Mouse (Mus musculus) forebrain, embryonic 10.5 days (tissue): ENCODE data around the gene Fam155a. TPM values are rescaled to one million over a fixed set of nuclear protein-coding genes. Genes with fewer than 3 reads are reported as not detected.

Experiments
- DNase-seq: peaks from one replicate; pipeline ENCODE4 v3.0.0-alpha.2; 2017; ENCODE audit warnings: low spot score; ENCODE audit errors: extremely low spot score
- H3K27ac ChIP-seq: fragments of 300-500 bp; sonication (generic); 2 replicates; pipeline ENCODE4 v1.5.1; 2016; ENCODE audit warnings: mild to moderate bottlenecking
- H3K27me3 ChIP-seq: fragments of 300-500 bp; sonication (generic); 2 replicates; pipeline ENCODE4 v1.6.1; 2016; ENCODE audit warnings: mild to moderate bottlenecking; ENCODE audit not compliant: poor library complexity, severe bottlenecking
- H3K36me3 ChIP-seq: fragments of 300-500 bp; sonication (generic); replicated peaks from 2 replicates; pipeline ENCODE4 v1.6.1; 2016; ENCODE audit warnings: mild to moderate bottlenecking, moderate library complexity
- H3K4me1 ChIP-seq: fragments of 300-500 bp; sonication (generic); 2 replicates; pipeline ENCODE4 v1.6.1; 2016
- H3K4me3 ChIP-seq: fragments of 300-500 bp; sonication (generic); 2 replicates; pipeline ENCODE4 v1.5.1; 2016; ENCODE audit warnings: mild to moderate bottlenecking, moderate library complexity
- H3K9me3 ChIP-seq: fragments of 300-500 bp; sonication (generic); 2 replicates; pipeline ENCODE4 v1.6.1; 2016; ENCODE audit warnings: mild to moderate bottlenecking, moderate library complexity
- WGBS: fragments of 180-500 bp; shearing (Covaris S2); methylation state at CpG from one replicate; pipeline ENCODE4 v1.1.7; 2016; 5-methylcytosine and 5-hydroxymethylcytosine counted together
- polyA plus RNA-seq: library from polyadenylated mRNA; unstranded; fragments of >200 nt; fragmentation: Nextera tagmentation; extraction: Ambion mirVana; gene quantifications from 2 replicates; pipeline ENCODE4 v1.2.1, GENCODE M21; 2016

Fam155a gene
- polyA plus RNA-seq, 1 experiment from 2014 or later = 0.53 TPM

GRCm38 (mm10) chr8:9638162-9638561, 132.8 kb downstream of the Fam155a start:
- no peak overlapping the region for H3K4me3 ChIP-seq
- no peaks in the 10 kb centered on the region for H3K36me3 ChIP-seq
- no peaks in the 10 kb centered on the region for H3K4me1 ChIP-seq
- H3K9me3 ChIP-seq = no peaks in the 10 kb centered on the region
- no peak overlapping the region for H3K27ac ChIP-seq
- no peak for DNase-seq
- WGBS = 83% methylated on average over 2 of the region's 2 CpGs
- H3K27me3 ChIP-seq = no peaks in the 10 kb centered on the region

DNA sequence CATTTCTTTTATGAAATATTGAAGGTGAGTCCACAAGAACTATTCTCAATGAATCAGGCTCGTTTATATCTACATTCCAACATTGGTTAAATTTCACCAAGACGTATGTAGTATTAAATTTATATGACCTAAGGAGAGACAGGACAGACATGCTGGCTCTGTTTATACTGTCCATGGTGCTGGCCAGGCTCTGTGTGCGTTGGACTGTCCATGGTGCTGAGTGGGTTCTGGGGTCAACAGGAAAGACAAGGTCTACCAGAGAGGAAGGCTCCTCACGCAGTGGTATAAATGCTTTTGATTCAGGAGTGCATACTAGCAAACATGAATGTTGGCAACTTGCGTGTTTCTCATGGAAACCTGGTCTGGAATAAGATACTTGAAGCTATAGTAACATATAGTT, 135.7 kb downstream of the Fam155a start:
- 80% methylated on average over 5 of the region's 5 CpGs for WGBS
- no peaks in the 10 kb centered on the region for H3K4me1 ChIP-seq
- DNase-seq = no peak
- H3K36me3 ChIP-seq = no peaks in the 10 kb centered on the region
- no peaks in the 10 kb centered on the region for H3K9me3 ChIP-seq
- H3K27me3 ChIP-seq = no peaks in the 10 kb centered on the region
- H3K27ac ChIP-seq = no peak overlapping the region
- H3K4me3 ChIP-seq = no peak overlapping the region

GRCm38 (mm10) chr8:9607086-9607701, 163.8 kb downstream of the Fam155a start:
- Histone ChIP-seq H3K4me1 (no peaks in the 10 kb centered on the region), H3K36me3 (no peaks in the 10 kb centered on the region), H3K27me3 (no peaks in the 10 kb centered on the region), H3K4me3 (no peak overlapping the region), H3K9me3 (no peaks in the 10 kb centered on the region), H3K27ac (no peak overlapping the region)
- 89% methylated on average over 6 of the region's 6 CpGs for WGBS
- no peak for DNase-seq

DNA sequence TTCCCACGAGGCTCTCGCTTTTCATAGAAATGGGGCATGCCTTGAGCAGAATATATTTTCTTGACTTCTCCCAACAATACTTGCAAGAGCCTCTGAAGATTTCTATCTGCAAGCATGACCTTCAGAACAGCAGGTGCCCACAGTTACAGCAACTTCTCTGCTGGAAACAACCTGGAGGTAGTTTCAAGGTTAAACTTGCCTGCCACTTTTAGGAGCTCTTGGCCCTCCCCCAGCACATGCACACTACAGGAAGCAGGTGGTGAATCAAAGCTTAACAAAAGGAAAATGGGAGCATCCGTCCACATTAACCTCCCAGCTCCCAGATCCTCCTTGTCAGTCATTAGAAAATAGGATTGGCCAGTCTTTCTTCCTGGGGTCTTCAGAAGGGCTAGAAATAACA, 175.0 kb downstream of the Fam155a start:
- WGBS = 70% methylated on average over 3 of the region's 3 CpGs
- Histone ChIP-seq H3K4me3 (no peak overlapping the region), H3K36me3 (no peaks in the 10 kb centered on the region), H3K27ac (no peak overlapping the region), H3K27me3 (no peaks in the 10 kb centered on the region), H3K4me1 (no peaks in the 10 kb centered on the region), H3K9me3 (no peaks in the 10 kb centered on the region)
- no peak for DNase-seq

DNA sequence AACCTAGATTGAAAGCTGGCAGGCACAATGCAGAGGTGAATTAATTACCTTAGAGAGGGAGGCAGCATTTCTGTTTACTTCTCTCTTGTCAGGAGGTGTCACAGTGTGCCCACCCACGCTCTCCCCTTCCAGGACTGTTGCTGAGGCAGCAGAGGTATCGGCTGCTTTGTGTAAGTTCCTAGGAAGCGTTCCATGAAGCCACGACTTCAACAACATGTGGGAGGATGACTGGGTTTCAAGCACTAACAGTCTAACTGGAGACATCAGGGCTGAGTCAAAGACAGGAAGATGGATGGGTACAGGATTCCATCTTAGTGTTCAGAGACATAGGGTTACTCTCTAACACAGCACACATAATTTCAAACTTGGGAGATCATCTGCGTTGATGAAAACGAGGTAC, 189.1 kb downstream of the Fam155a start:
- Histone ChIP-seq H3K4me3 (no peak overlapping the region), H3K36me3 (no peaks in the 10 kb centered on the region), H3K9me3 (no peaks in the 10 kb centered on the region), H3K4me1 (no peaks in the 10 kb centered on the region), H3K27ac (no peak overlapping the region), H3K27me3 (no peaks in the 10 kb centered on the region)
- 89% methylated on average over 6 of the region's 6 CpGs for WGBS
- DNase-seq = no peak

DNA sequence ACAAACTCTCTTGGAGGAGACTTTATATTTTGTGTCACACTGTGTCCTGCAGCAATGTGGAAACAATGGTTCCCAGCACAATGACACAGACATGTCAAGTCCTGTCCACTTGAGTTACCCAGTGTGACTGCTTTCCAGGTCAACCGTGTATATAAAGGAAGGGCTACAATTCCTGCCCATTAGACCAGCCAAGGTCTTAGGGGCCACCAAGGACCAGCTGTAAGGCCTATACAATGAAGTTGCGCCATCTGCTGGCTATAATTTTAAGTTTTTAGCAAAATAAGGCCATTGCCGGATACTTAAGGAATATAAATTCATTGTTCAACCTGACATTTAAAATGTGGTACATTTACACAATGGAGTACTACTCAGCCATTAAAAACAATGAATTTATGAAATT, 190.8 kb downstream of the Fam155a start:
- no peak for DNase-seq
- Histone ChIP-seq H3K4me1 (no peaks in the 10 kb centered on the region), H3K27me3 (no peaks in the 10 kb centered on the region), H3K36me3 (no peaks in the 10 kb centered on the region), H3K27ac (no peak overlapping the region), H3K9me3 (no peaks in the 10 kb centered on the region), H3K4me3 (no peak overlapping the region)
- 27% methylated on average over 3 of the region's 3 CpGs for WGBS

- DNase-seq = no peak
- no peaks in the 10 kb centered on the region for H3K36me3 ChIP-seq
- WGBS = 86% methylated on average over 2 of the region's 2 CpGs
- H3K9me3 ChIP-seq = no peaks in the 10 kb centered on the region
- no peak overlapping the region for H3K27ac ChIP-seq
- no peaks in the 10 kb centered on the region for H3K4me1 ChIP-seq
- no peak overlapping the region for H3K4me3 ChIP-seq
- no peaks in the 10 kb centered on the region for H3K27me3 ChIP-seq
Observed at GRCm38 (mm10) chr8:9571977-9572376, 199.0 kb downstream of the Fam155a start.

DNA sequence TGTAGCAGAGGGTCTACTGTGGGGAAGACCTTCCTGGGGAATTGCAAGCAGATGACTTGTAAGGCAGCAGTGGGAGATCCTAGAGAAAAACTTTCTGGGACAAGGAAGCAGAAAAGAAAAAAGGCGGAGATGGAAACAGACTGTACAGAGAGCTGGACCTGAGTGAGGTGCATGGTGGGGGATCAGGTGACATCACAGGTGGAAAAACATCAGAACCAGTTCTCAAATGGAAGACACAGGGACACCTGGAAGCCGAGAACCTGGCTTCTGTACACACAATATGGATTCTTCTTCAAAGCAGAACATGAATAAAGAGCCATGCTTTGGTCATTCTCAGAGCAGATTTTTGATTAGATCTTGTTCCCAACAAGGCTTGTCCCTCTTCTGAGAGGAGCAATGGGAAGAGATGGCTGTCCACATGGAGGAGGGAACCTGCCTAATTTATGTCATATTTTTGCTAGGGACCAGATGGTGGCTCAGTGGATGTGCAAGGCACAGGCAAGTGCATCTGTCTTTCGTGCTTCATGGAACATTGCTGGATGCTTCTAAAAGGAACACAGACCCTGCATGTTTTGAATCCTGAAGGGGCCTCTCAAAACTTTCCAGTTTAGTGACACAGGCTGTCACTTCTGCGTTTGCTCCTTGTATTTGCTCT, 201.3 kb downstream of the Fam155a start:
- no peaks in the 10 kb centered on the region for H3K9me3 ChIP-seq
- 87% methylated on average over 4 of the region's 4 CpGs for WGBS
- H3K36me3 ChIP-seq = no peaks in the 10 kb centered on the region
- no peak overlapping the region for H3K4me3 ChIP-seq
- no peak overlapping the region for H3K27ac ChIP-seq
- no peaks in the 10 kb centered on the region for H3K27me3 ChIP-seq
- DNase-seq = no peak
- H3K4me1 ChIP-seq = no peaks in the 10 kb centered on the region

DNA sequence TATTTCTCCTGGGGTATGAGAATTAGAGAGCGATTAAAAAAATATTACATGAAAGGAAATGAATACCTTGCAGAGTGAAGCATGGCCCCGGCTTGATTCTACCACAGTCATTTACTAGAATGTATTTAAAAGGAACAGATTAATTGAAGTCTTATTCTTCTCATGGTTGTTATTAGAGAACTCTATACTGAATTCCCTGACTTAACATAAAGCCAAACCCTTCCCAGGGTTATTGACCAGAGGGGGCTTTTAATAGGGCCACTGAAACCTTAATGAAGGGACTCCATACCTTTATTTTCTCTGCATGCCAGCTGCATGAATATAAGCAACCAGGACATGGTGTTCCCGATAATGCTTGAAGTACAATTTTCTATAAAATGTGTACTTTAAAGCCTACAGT, 221.8 kb downstream of the Fam155a start:
- no peaks in the 10 kb centered on the region for H3K27me3 ChIP-seq
- no peak overlapping the region for H3K27ac ChIP-seq
- H3K4me1 ChIP-seq = no peaks in the 10 kb centered on the region
- H3K9me3 ChIP-seq = no peaks in the 10 kb centered on the region
- 88% methylated on average over 3 of the region's 3 CpGs for WGBS
- H3K36me3 ChIP-seq = no peaks in the 10 kb centered on the region
- no peak for DNase-seq
- H3K4me3 ChIP-seq = no peak overlapping the region

DNA sequence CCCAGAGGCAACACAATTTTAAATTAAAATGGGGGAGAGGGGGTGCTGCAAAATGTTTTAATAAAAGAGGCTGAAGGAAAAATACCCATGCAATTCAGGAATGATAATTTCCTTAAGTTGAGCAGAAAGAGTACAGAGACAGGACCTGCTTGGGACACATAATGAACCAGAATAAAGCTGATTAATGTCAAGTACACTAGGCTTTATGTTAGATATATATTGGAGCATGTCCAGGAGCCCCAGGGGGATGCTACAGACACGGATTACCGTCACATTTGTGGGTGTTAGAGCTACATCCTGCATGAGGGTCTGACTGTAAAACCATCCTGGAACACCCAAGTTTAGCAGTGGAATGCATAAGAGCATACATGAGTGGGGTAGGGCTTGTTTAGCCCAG, 223.4 kb downstream of the Fam155a start:
- WGBS = 84% methylated on average over 2 of the region's 2 CpGs
- Histone ChIP-seq H3K9me3 (no peaks in the 10 kb centered on the region), H3K27ac (no peak overlapping the region), H3K27me3 (no peaks in the 10 kb centered on the region), H3K36me3 (no peaks in the 10 kb centered on the region), H3K4me1 (no peaks in the 10 kb centered on the region), H3K4me3 (no peak overlapping the region)
- DNase-seq = no peak

DNA sequence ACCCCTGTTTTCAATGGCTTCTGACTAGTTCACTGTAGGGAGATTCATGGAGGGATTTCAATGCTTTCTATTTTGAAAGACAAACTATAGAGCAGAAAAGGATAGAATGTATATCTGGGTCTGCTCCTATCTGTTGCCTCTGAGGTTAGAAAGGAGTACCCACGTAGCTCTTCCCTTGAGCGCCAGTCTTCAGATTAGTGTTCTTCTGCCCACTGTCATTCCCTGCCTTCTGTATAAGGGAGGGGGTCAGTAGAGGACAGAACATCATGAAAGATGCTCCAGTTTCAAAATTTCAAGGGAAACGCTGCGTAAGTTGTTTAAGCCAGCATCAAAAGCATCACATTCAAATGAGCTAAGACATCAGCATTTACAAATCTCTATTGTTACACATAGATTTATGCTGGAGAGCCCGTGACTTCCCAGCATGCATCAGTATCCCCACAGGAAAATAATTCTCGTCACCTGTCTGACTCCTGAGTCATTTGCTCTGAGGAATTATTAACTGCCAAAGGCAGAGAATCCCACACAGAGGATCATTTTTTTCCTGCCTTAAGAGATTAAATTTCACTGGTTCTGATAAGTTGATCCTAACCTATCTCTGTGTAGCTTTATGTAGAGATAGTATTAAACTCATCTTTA, 223.9 kb downstream of the Fam155a start:
- Histone ChIP-seq H3K4me3 (no peak overlapping the region), H3K4me1 (no peaks in the 10 kb centered on the region), H3K27ac (no peak overlapping the region), H3K9me3 (no peaks in the 10 kb centered on the region), H3K36me3 (no peaks in the 10 kb centered on the region), H3K27me3 (no peaks in the 10 kb centered on the region)
- WGBS = 84% methylated on average over 6 of the region's 6 CpGs
- DNase-seq = no peak

GRCm38 (mm10) chr8:9546429-9546828, 224.5 kb downstream of the Fam155a start:
- DNase-seq = no peak
- Histone ChIP-seq H3K27me3 (no peaks in the 10 kb centered on the region), H3K4me3 (no peak overlapping the region), H3K9me3 (no peaks in the 10 kb centered on the region), H3K27ac (no peak overlapping the region), H3K36me3 (no peaks in the 10 kb centered on the region), H3K4me1 (no peaks in the 10 kb centered on the region)
- WGBS = 87% methylated on average over 6 of the region's 6 CpGs

- 86% methylated on average over 2 of the region's 2 CpGs for WGBS
- no peak for DNase-seq
- Histone ChIP-seq H3K4me1 (no peaks in the 10 kb centered on the region), H3K36me3 (no peaks in the 10 kb centered on the region), H3K9me3 (no peaks in the 10 kb centered on the region), H3K27me3 (no peaks in the 10 kb centered on the region), H3K27ac (no peak overlapping the region), H3K4me3 (no peak overlapping the region)
Observed at GRCm38 (mm10) chr8:9545665-9546064, 225.3 kb downstream of the Fam155a start.
